Mouse (Mus musculus): ENCODE data around the gene Tnp1. TPM values are rescaled to one million over a fixed set of nuclear protein-coding genes. Genes with fewer than 3 reads are reported as not detected.

Gene Tnp1
- not detected in 2 replicates for polyA plus RNA-seq (2015; fragmentation: Nextera tagmentation; extraction: Ambion mirVana)

- Histone ChIP-seq H3K36me3 (no peaks in the 10 kb centered on the region), H3K27me3 (no peaks in the 10 kb centered on the region), H3K9ac (no peak within 1 kb of the TSS), H3K9me3 (no peaks in the 10 kb centered on the region), H3K4me3 (no peak within 1 kb of the TSS), H3K4me1 (no peaks in the 10 kb centered on the region), H3K27ac (no peak within 1 kb of the TSS), H3K4me2 (no peak within 1 kb of the TSS)
- no peak for ATAC-seq (ENCODE audit: borderline replicate concordance, extremely low read depth, low FRiP score, low TSS enrichment)
- WGBS, result 93% methylated on average over 12 of the region's 12 CpGs
Observed at GRCm38 (mm10) chr1:73015731-73016130, at the start of gene Tnp1. Gene Tnp1, minus strand, starts transcription at chr1:73015909.

DNA sequence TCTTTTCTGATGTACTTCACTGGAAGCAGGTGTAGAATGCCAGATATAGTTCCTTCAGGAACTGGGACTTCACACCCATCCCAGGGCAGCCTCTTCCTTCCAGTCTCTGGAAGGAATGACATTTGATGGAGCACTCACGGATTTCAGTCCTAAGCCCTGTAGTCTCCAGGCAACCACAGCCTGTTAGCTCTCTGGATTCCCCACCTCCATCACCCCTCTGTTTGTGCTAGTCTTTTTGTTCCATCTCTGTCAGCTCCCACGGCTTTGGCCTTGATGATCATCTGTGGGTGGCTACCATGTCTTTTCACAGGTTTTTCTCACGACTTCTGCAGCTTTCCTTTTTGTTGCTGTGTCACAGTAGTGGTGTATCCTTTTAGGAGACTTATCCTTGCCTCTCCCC, 48.6 kb upstream of the Tnp1 start:
- Histone ChIP-seq H3K4me1 (peaks cover 3% of the 10 kb centered on the region), H3K27ac (no peak overlapping the region), H3K36me3 (no peaks in the 10 kb centered on the region), H3K27me3 (no peaks in the 10 kb centered on the region; the same call in 1 of the 2 replicates), H3K4me2 (no peak overlapping the region), H3K9ac (no peak overlapping the region), H3K4me3 (no peak overlapping the region), H3K9me3 (no peaks in the 10 kb centered on the region)
- WGBS, result 52% methylated on average over 3 of the region's 3 CpGs
- ATAC-seq (ENCODE audit: borderline replicate concordance, extremely low read depth, low FRiP score, low TSS enrichment), result no peak

GRCm38 (mm10) chr1:73061491-73062233, 46.0 kb upstream of the Tnp1 start:
- Histone ChIP-seq H3K4me2 (no peak overlapping the region), H3K4me3 (no peak overlapping the region), H3K9ac (no peak overlapping the region), H3K27ac (peak overlapping the region; percentile 44; the same call in 1 of the 2 replicates), H3K36me3 (no peaks in the 10 kb centered on the region), H3K9me3 (no peaks in the 10 kb centered on the region), H3K4me1 (peaks cover 3% of the 10 kb centered on the region), H3K27me3 (no peaks in the 10 kb centered on the region; the same call in 1 of the 2 replicates)
- peak; percentile 72; the same call in 1 of the 2 replicates for ATAC-seq (ENCODE audit: borderline replicate concordance, extremely low read depth, low FRiP score, low TSS enrichment)
- WGBS, result 31% methylated on average over 7 of the region's 7 CpGs

DNA sequence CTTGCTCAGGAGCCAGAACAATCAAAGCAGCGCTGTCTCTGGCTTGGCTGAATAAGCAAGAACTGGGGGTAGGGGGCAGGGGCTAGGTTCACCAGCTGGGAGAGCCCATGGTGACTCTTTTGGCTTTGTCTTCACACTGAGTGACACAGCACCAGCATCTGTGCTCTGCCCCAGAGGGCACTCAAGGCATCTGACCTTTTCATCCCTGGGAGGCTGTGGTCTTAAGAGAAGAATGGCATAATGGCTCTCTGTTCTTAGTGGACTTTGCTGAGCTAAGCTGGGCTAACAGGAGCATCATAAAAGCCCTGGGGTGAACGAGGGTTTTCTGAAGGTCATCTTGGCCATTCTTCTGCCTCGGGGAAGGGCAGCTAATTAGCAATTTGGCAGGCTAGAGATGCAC, 44.6 kb upstream of the Tnp1 start:
- ATAC-seq (ENCODE audit: borderline replicate concordance, extremely low read depth, low FRiP score, low TSS enrichment), result no peak
- H3K27me3 ChIP-seq, result no peaks in the 10 kb centered on the region; the same call in 1 of the 2 replicates
- no peak overlapping the region for H3K4me2 ChIP-seq
- no peak overlapping the region for H3K27ac ChIP-seq
- no peaks in the 10 kb centered on the region for H3K9me3 ChIP-seq
- no peak overlapping the region for H3K9ac ChIP-seq
- H3K4me3 ChIP-seq, result no peak overlapping the region
- H3K36me3 ChIP-seq, result no peaks in the 10 kb centered on the region
- peaks cover 3% of the 10 kb centered on the region for H3K4me1 ChIP-seq
- 67% methylated on average over 3 of the region's 3 CpGs for WGBS

DNA sequence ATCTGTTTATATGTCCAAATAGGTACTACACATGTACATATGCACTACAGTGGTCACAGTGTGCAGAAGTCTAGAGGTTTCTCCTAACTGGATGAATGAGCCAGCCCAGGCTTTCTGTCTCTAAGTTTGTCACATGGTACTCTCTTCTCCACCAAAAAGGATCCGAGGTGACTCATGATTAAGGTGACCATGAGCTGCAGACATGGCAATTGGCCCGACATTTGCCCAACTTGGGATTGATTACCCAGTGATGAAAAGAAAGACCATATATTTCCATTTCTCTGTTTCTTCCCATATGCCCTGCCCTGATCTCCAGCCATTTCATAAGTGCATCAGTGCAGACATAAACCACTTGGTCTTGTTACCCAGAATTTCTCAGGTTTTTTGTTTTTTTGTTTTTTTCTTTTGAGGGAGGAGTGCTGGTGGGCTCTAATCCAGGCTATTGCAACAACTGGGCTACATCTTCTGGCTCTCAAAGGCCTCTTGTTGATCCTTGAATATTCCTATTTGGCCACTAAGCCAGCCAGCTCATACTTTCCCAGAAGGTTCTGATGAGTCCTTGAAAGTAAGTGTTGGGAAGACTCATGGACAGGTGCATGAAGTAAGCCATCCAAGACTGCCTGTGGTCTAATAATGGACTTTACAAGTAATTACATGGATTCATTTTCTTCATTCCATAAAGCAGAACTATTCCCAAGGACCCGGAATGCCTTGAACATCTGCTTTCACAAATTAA, 40.7 kb upstream of the Tnp1 start:
- no peak for ATAC-seq (ENCODE audit: borderline replicate concordance, extremely low read depth, low FRiP score, low TSS enrichment)
- 86% methylated on average over 3 of the region's 3 CpGs for WGBS
- Histone ChIP-seq H3K4me3 (no peak overlapping the region), H3K27ac (no peak overlapping the region), H3K9me3 (no peaks in the 10 kb centered on the region), H3K9ac (no peak overlapping the region), H3K27me3 (no peaks in the 10 kb centered on the region), H3K36me3 (no peaks in the 10 kb centered on the region), H3K4me2 (no peak overlapping the region), H3K4me1 (peaks cover 3% of the 10 kb centered on the region; the same call in 1 of the 2 replicates)

- WGBS, result 43% methylated on average over 3 of the region's 3 CpGs
- Histone ChIP-seq H3K27me3 (no peaks in the 10 kb centered on the region), H3K4me3 (no peak overlapping the region), H3K4me2 (no peak overlapping the region), H3K9me3 (no peaks in the 10 kb centered on the region), H3K36me3 (no peaks in the 10 kb centered on the region), H3K27ac (no peak overlapping the region), H3K9ac (no peak overlapping the region), H3K4me1 (no peaks in the 10 kb centered on the region)
- no peak for ATAC-seq (ENCODE audit: borderline replicate concordance, extremely low read depth, low FRiP score, low TSS enrichment)
Observed at GRCm38 (mm10) chr1:73055820-73056219, 40.1 kb upstream of the Tnp1 start.

DNA sequence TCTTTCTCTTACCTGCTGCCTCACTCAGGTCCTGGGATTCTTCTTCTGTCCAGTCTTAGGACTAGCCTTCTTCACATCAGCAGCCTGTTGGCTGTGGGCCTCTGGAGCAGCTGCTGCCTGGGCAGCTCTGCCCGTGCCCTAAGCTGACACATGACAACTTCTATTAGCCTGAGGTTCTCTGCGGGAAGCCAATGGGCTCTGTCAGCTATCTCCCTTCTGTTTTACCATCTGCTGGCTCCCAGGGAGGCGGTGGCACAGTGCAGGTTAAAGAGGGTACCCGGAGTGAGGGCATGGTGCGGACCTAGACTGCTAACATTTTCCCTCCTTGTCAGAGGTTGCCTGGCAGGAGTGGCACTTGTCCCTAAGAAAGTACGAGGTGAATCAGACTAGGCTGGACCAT, 39.5 kb upstream of the Tnp1 start:
- Histone ChIP-seq H3K4me3 (no peak overlapping the region), H3K4me1 (no peaks in the 10 kb centered on the region), H3K27me3 (no peaks in the 10 kb centered on the region), H3K9me3 (no peaks in the 10 kb centered on the region), H3K27ac (no peak overlapping the region), H3K36me3 (no peaks in the 10 kb centered on the region), H3K9ac (no peak overlapping the region), H3K4me2 (no peak overlapping the region)
- WGBS, result 65% methylated on average over 6 of the region's 6 CpGs
- ATAC-seq (ENCODE audit: borderline replicate concordance, extremely low read depth, low FRiP score, low TSS enrichment), result no peak

DNA sequence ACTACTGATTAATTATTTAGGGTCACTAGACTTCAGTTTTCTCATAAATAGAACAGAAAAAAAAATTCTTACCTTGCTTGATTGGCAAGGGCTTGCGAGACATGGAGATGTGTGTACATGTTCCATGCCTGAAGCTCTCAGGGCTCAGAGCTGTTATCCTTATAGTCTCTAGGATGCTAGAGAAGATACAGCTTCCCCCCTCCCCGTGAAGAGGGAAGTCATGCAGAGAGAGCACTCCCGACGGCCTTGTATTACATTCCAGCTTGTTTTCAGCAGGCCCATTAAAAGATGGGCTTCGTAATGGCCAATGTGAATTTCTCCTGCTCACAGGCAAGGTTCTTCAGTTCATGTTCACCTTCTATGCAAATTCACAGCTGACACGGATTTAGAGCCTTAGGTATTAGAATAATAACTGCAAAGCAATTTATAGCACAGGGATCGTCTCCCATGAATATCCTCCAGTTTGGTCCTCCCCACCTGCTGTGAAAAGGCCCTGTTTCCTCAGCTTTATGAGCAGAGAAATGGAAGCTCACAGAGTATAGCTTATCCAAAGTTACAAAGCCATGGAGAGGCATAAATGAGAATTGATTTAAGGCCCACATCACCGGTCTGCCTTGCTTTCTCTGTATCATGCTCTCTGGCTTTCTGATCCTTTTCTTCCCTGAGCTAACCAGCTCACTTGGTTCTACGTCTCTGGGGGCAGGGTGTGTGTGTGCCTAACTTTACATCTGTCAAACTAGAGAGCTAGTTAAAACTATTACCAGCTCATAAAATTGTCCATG, 38.0 kb upstream of the Tnp1 start:
- WGBS, result 62% methylated on average over 9 of the region's 9 CpGs
- H3K4me1 ChIP-seq, result no peaks in the 10 kb centered on the region
- no peaks in the 10 kb centered on the region for H3K36me3 ChIP-seq

GRCm38 (mm10) chr1:73046896-73047672, 31.4 kb upstream of the Tnp1 start:
- Histone ChIP-seq H3K9me3 (no peaks in the 10 kb centered on the region), H3K4me3 (no peak overlapping the region), H3K27ac (no peak overlapping the region), H3K4me1 (no peaks in the 10 kb centered on the region), H3K4me2 (no peak overlapping the region), H3K27me3 (no peaks in the 10 kb centered on the region), H3K9ac (no peak overlapping the region), H3K36me3 (no peaks in the 10 kb centered on the region)
- no peak for ATAC-seq (ENCODE audit: borderline replicate concordance, extremely low read depth, low FRiP score, low TSS enrichment)
- 87% methylated on average over 5 of the region's 6 CpGs for WGBS

More for the DNA sequence above, 38.0 kb upstream of the Tnp1 start:
- no peak overlapping the region for H3K27ac ChIP-seq
- H3K27me3 ChIP-seq, result no peaks in the 10 kb centered on the region
- H3K9me3 ChIP-seq, result no peaks in the 10 kb centered on the region
- no peak for ATAC-seq (ENCODE audit: borderline replicate concordance, extremely low read depth, low FRiP score, low TSS enrichment)
- H3K4me3 ChIP-seq, result no peak overlapping the region
- no peak overlapping the region for H3K9ac ChIP-seq
- no peak overlapping the region for H3K4me2 ChIP-seq

DNA sequence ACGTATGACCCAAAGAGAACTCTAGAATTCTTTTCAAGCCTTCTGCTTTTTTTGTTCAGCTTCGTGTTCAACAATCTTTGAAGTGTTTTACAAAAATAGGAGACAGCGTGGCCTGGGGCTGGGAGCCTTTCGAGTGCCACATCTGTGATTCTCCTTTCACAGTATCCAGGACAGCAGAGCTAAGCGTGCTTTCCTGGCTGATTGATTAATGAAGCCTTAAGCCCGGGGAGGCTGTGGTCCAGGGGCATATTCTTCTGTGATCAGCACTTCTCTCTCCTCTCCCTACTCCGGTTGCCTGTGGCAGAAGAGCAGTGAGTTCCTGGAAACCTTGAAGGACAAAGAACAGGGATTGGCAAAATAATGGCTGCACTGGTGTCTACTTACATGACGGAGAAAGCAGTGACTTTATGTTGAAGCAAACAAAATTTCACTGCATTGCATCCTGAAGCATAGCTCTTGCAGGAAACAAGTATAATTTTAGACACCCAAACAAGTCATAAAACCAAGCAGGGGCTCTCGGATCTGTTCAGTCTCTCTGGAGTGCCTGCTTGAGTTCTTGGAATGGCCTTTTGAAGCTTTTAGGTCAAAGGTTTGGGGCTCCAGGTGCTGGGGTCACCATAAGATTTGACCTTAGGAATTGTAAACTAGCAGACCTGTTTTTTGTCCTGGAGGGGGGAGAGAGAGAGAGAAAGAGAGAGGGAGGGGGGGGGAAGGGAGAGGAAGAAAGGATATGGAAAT, 30.4 kb upstream of the Tnp1 start:
- Histone ChIP-seq H3K9ac (no peak overlapping the region), H3K4me1 (no peaks in the 10 kb centered on the region), H3K9me3 (no peaks in the 10 kb centered on the region), H3K4me3 (no peak overlapping the region), H3K27ac (no peak overlapping the region), H3K4me2 (no peak overlapping the region), H3K36me3 (no peaks in the 10 kb centered on the region), H3K27me3 (no peaks in the 10 kb centered on the region)
- ATAC-seq (ENCODE audit: borderline replicate concordance, extremely low read depth, low FRiP score, low TSS enrichment), result no peak
- 26% methylated on average over 9 of the region's 9 CpGs for WGBS

DNA sequence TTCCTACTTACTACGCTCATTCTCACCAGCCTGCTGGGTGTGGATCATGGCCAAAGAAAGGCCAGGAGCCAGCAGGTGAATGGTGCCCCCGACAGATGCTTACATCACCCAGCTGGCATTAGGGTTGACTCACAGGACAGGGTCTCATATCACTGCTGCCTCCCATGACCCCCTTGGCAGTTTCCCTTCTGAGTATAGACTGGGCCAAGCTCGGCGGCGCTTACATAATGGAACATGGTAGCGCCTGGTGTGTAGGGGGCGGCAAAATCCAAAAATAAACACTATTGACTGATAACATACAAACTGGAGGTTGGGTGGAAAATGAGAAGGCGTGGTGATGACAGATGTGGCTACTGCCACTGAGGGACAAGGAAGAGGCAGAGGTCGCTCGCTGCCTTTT, 28.0 kb upstream of the Tnp1 start:
- Histone ChIP-seq H3K27ac (no peak overlapping the region), H3K9me3 (no peaks in the 10 kb centered on the region), H3K9ac (no peak overlapping the region), H3K4me2 (no peak overlapping the region), H3K27me3 (no peaks in the 10 kb centered on the region), H3K36me3 (no peaks in the 10 kb centered on the region), H3K4me3 (no peak overlapping the region), H3K4me1 (peaks cover 5% of the 10 kb centered on the region)
- no peak for ATAC-seq (ENCODE audit: borderline replicate concordance, extremely low read depth, low FRiP score, low TSS enrichment)
- WGBS, result 62% methylated on average over 10 of the region's 10 CpGs
